Mouse (Mus musculus): ENCODE data around the gene Clec1a.
"Not testable (repeated sequence)": the region's sequence is repeated elsewhere in the genome, so short reads cannot be mapped to it uniquely, and the experiment has no call there.

Gene Clec1a

GRCm38 (mm10) chr6:129451411-129452039 is at the start of gene Clec1a:
Clec1a (minus strand) TSS chr6:129452000.
- no peak for DNase-seq

- not testable (repeated sequence) for DNase-seq
Observed at GRCm38 (mm10) chr6:129499516-129499915, 47.7 kb upstream of the Clec1a start.

GRCm38 (mm10) chr6:129497345-129498218 is 45.8 kb upstream of the Clec1a start:
- DNase-seq, result no peak

- DNase-seq, result no peak
Observed at GRCm38 (mm10) chr6:129494924-129495323, 43.1 kb upstream of the Clec1a start.

- DNase-seq, result peak; percentile 12
Observed at GRCm38 (mm10) chr6:129480089-129480958, 28.5 kb upstream of the Clec1a start.

GRCm38 (mm10) chr6:129476404-129477126 is 24.8 kb upstream of the Clec1a start:
- DNase-seq, result peak; percentile 37

- DNase-seq, result no peak
Observed at GRCm38 (mm10) chr6:129472627-129473026, 20.8 kb upstream of the Clec1a start.

- no peak for DNase-seq
Observed at GRCm38 (mm10) chr6:129471386-129471785, 19.6 kb upstream of the Clec1a start.

- no peak for DNase-seq
Observed at GRCm38 (mm10) chr6:129449743-129450142, 2.1 kb downstream of the Clec1a start.

GRCm38 (mm10) chr6:129438033-129438432 is 13.8 kb downstream of the Clec1a start:
- no peak for DNase-seq

- no peak for DNase-seq
Observed at GRCm38 (mm10) chr6:129436025-129436424, 15.8 kb downstream of the Clec1a start.

- no peak for DNase-seq
Observed at GRCm38 (mm10) chr6:129434239-129434638, 17.6 kb downstream of the Clec1a start.

GRCm38 (mm10) chr6:129427281-129427680 is 24.5 kb downstream of the Clec1a start:
- no peak for DNase-seq

GRCm38 (mm10) chr6:129425812-129426211 is 26.0 kb downstream of the Clec1a start:
- no peak for DNase-seq

GRCm38 (mm10) chr6:129425217-129425616 is 26.6 kb downstream of the Clec1a start:
- DNase-seq, result no peak

- DNase-seq, result peak; percentile 88
Observed at GRCm38 (mm10) chr6:129423734-129424072, 28.1 kb downstream of the Clec1a start.

- peak; percentile 26 for DNase-seq
Observed at GRCm38 (mm10) chr6:129423040-129423733, 28.6 kb downstream of the Clec1a start.

GRCm38 (mm10) chr6:129422311-129422710 is 29.5 kb downstream of the Clec1a start:
- DNase-seq, result no peak

- DNase-seq, result no peak
Observed at GRCm38 (mm10) chr6:129414177-129414576, 37.6 kb downstream of the Clec1a start.

GRCm38 (mm10) chr6:129408562-129408961 is 43.2 kb downstream of the Clec1a start, which contains the start of gene Clec9a:
Clec9a (plus strand) TSS chr6:129408862.
- no peak for DNase-seq

GRCm38 (mm10) chr6:129407324-129407723 is 44.5 kb downstream of the Clec1a start:
- DNase-seq, result no peak

GRCm38 (mm10) chr6:129405999-129406398 is 45.8 kb downstream of the Clec1a start:
- no peak for DNase-seq
